Mouse (Mus musculus): ENCODE data around the gene Snx1. TPM values are rescaled to one million over a fixed set of nuclear protein-coding genes. Genes with fewer than 3 reads are reported as not detected.

The Snx1 gene
- polyA plus RNA-seq, 1 experiment from 2014 or later: 111 TPM

DNA sequence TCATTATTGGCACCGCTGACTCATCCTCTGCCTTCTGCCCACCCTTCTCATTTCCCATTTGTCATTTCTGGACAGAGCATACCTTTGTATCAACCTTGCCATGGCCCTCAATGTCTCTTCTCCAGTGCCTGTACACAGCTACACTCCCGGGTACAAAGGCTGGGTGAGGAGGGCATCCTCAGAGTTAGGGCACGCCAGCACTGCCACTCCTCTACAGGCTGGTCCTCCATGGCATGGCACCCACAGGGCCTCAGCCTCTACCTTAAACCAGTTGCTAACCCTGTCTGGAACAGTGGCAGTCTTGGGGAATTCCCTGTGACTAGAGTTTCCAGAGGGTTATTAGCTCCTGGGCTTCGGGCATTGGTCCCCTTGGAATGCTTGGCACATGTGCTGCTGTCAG lies 87.8 kb downstream of the Snx1 start:
- WGBS: 92% methylated on average over 4 of the region's 4 CpGs
- H3K36me3 ChIP-seq (ENCODE audit: control insufficient read depth, insufficient read depth, low read length): peaks cover 32% of the 10 kb centered on the region
- H3K4me1 ChIP-seq (ENCODE audit: control insufficient read depth, insufficient read depth, low read length): no peaks in the 10 kb centered on the region
- DNase-seq (ENCODE audit: low spot score): no peak
- H3K27me3 ChIP-seq (replicated peaks; ENCODE audit: control insufficient read depth, insufficient read depth, low read length): no peaks in the 10 kb centered on the region
- H3K27ac ChIP-seq (ENCODE audit: low read depth, low read length): no peak overlapping the region
- H3K4me3 ChIP-seq (ENCODE audit: low read depth, low read length): no peak overlapping the region
- no peak overlapping the region for H3K4me2 ChIP-seq (ENCODE audit: low read length)
- no peaks in the 10 kb centered on the region for H3K9me3 ChIP-seq (replicated peaks; ENCODE audit: control insufficient read depth, low read length)
- ATAC-seq: no peak
- H3K9ac ChIP-seq (ENCODE audit: low read length): no peak overlapping the region

Other genes with a start within 250 kb of the Snx1 start
- gene Pclaf, start 236.3 kb downstream of the Snx1 start, polyA plus RNA-seq (2014; fragmentation: Nextera tagmentation; extraction: Ambion mirVana): 57.3 and 59.0 TPM in 2 replicates
- 25.5 and 29.4 TPM in 2 replicates for gene Trip4, start 217.8 kb downstream of the Snx1 start, polyA plus RNA-seq (2014; fragmentation: Nextera tagmentation; extraction: Ambion mirVana)
- 21.1 and 24.2 TPM in 2 replicates for gene Csnk1g1, start 217.7 kb downstream of the Snx1 start, polyA plus RNA-seq (2014; fragmentation: Nextera tagmentation; extraction: Ambion mirVana)
- 401 and 454 TPM in 2 replicates for gene Ppib, start 66.4 kb downstream of the Snx1 start, polyA plus RNA-seq (2014; fragmentation: Nextera tagmentation; extraction: Ambion mirVana)
- 3.6 and 4.8 TPM in 2 replicates for gene Snx22, start 56.9 kb downstream of the Snx1 start, polyA plus RNA-seq (2014; fragmentation: Nextera tagmentation; extraction: Ambion mirVana)
- gene Ciao2a, start within 50 bp of the Snx1 start, polyA plus RNA-seq (2014; fragmentation: Nextera tagmentation; extraction: Ambion mirVana): 79.8 and 81.2 TPM in 2 replicates
- 2.2 and 2.3 TPM in 2 replicates for gene Dapk2, start 31.6 kb upstream of the Snx1 start, polyA plus RNA-seq (2014; fragmentation: Nextera tagmentation; extraction: Ambion mirVana)
- 31.9 and 44.3 TPM in 2 replicates for gene Herc1, start 223.9 kb upstream of the Snx1 start, polyA plus RNA-seq (2014; fragmentation: Nextera tagmentation; extraction: Ambion mirVana)